Comparison of ENCODE assay signal across 7 mouse cellular contexts in the genomic region with DNA sequence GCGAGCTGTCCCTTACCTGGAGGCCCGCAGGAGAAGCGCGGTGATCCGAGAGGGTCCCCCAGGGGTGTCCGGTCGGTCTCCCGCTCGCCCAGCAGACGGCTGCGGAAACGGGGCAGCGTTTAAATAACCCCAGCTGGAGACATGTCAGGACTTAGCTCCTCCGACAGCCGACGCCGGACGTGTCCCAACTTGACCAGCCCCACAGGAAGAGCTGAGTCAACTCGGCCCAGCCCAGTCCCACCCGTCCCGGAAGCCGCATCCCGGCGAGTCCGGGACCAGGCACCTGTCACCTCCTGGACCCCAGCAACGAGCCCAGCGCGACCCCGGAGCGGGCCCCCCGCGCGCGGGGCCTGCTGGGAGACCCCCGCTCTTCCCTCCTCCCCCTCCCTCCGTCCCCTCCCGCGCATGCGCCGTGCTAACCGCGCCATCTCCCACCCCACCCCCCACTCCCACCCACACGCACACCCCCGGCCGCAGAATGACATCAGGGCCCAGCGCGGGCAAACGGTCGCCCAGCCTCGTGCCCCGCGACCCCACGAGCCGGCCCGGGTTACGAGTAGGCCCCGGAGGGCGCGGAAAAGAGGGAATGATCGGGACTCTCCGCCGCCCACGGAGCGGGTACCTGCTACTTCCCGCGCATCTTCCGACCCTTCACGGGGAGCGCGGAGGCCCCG. TPM values are rescaled to one million over a fixed set of nuclear protein-coding genes. Genes with fewer than 3 reads are reported as not detected.
DNase-seq lines count a peak whose midpoint lies in the region; ATAC-seq and TF ChIP-seq lines count a peak whose summit lies in the region.

No protein-coding gene starts in this region.

- H3K36me3 ChIP-seq in embryonic facial prominence, embryonic 12.5 days: peaks cover 26% of the 10 kb centered on the region
- H3K36me3 ChIP-seq in heart, adult 2 months (ENCODE audit: control insufficient read depth, insufficient read depth, low read length): peaks cover 19% of the 10 kb centered on the region
- H3K36me3 ChIP-seq in limb, embryonic 15.5 days: peaks cover 22% of the 10 kb centered on the region
- peaks cover 7% of the 10 kb centered on the region for H3K36me3 ChIP-seq in midbrain, postnatal 0 days (ENCODE audit: insufficient read depth, low read length)

- TF ChIP-seq CTCF in heart, adult 2 months (IDR thresholded peaks at IDR 0.05): no peak
- TF ChIP-seq CTCF in midbrain, postnatal 0 days (IDR thresholded peaks at IDR 0.05): no peak

- intact Hi-C loops in heart, adult 2 months (cut with DNase I): loop anchor here (2.0 kb wide), 1 partner anchor 35 kb away; no protein-coding TSS in a partner anchor

- no peaks in the 10 kb centered on the region for H3K9me3 ChIP-seq in embryonic facial prominence, embryonic 12.5 days
- H3K9me3 ChIP-seq in limb, embryonic 15.5 days: no peaks in the 10 kb centered on the region
- H3K9me3 ChIP-seq in midbrain, postnatal 0 days (ENCODE audit: low read length): no peaks in the 10 kb centered on the region

- 0 out of 2 replicates have a peak, but pooled peaks have one; percentile 24 for TF ChIP-seq EP300 in heart, adult 2 months (IDR thresholded peaks at IDR 0.05; ENCODE audit: insufficient read depth, low read depth, low read length)

- H3K79me2 ChIP-seq in heart, adult 2 months (replicated peaks; ENCODE audit: control insufficient read depth, insufficient read depth, low read length): peaks cover 3% of the 10 kb centered on the region; the same call in 1 of the 2 replicates

- H3K9ac ChIP-seq in embryonic facial prominence, embryonic 12.5 days: peak overlapping the region; percentile 98
- peak overlapping the region; percentile 86 for H3K9ac ChIP-seq in heart, adult 2 months (ENCODE audit: low read depth, low read length)
- peak overlapping the region; percentile 100 for H3K9ac ChIP-seq in limb, embryonic 15.5 days
- peak overlapping the region; percentile 100 for H3K9ac ChIP-seq in midbrain, postnatal 0 days (replicated peaks; ENCODE audit: low read length, poor library complexity, severe bottlenecking)

- peak overlapping the region; percentile 95 for H3K27ac ChIP-seq in embryonic facial prominence, embryonic 12.5 days
- H3K27ac ChIP-seq in heart, adult 2 months: peak overlapping the region; percentile 100
- peak overlapping the region; percentile 98 for H3K27ac ChIP-seq in limb, embryonic 15.5 days
- H3K27ac ChIP-seq in midbrain, postnatal 0 days (ENCODE audit: low read depth, low read length): peak overlapping the region; percentile 100

- peak; percentile 84 to 87 for DNase-seq in adrenal gland, postnatal 36 days
- peak; percentile 89 to 90 for DNase-seq in heart, adult 2 months
- peak; percentile 81 to 82 for DNase-seq in kidney, adult 8-10 months
- DNase-seq in midbrain, postnatal 0 days (ENCODE audit: low spot score): peak; percentile 80
- DNase-seq in spleen, postnatal 10 days (ENCODE audit: low spot score in 2 of 2): peak; percentile 77 to 84

- peak overlapping the region; percentile 74 for H3K4me2 ChIP-seq in embryonic facial prominence, embryonic 12.5 days (replicated peaks)
- peak overlapping the region; percentile 49 for H3K4me2 ChIP-seq in limb, embryonic 15.5 days
- peak overlapping the region; percentile 68 for H3K4me2 ChIP-seq in midbrain, postnatal 0 days (ENCODE audit: low read depth, low read length, poor library complexity, severe bottlenecking)

- ATAC-seq in embryonic facial prominence, embryonic 12.5 days (ENCODE audit: insufficient number of reproducible peaks, insufficient read depth, low FRiP score, low TSS enrichment): peak; percentile 75
- peak; percentile 76 for ATAC-seq in limb, embryonic 15.5 days (ENCODE audit: insufficient number of reproducible peaks, low FRiP score, low TSS enrichment, low read depth)
- ATAC-seq in midbrain, postnatal 0 days (ENCODE audit: low FRiP score): peak; percentile 82

- peaks cover 12% of the 10 kb centered on the region for H3K4me1 ChIP-seq in embryonic facial prominence, embryonic 12.5 days
- peaks cover 8% of the 10 kb centered on the region for H3K4me1 ChIP-seq in heart, adult 2 months (ENCODE audit: control insufficient read depth, insufficient read depth, low read length)
- peaks cover 9% of the 10 kb centered on the region; the same call in 1 of the 2 replicates for H3K4me1 ChIP-seq in limb, embryonic 15.5 days
- no peaks in the 10 kb centered on the region; the same call in none of the 2 replicates for H3K4me1 ChIP-seq in midbrain, postnatal 0 days (ENCODE audit: insufficient read depth, low read length)

- WGBS in embryonic facial prominence, embryonic 12.5 days: under 1% methylated on average over 65 of the region's 71 CpGs
- under 1% methylated on average over 60 of the region's 71 CpGs for WGBS in heart, adult 2 months
- WGBS in limb, embryonic 15.5 days: under 1% methylated on average over 64 of the region's 71 CpGs
- 0% methylated on average over 50 of the region's 71 CpGs for WGBS in midbrain, postnatal 0 days

- peak overlapping the region; percentile 88 for H3K4me3 ChIP-seq in embryonic facial prominence, embryonic 12.5 days
- peak overlapping the region; percentile 97 for H3K4me3 ChIP-seq in heart, adult 2 months
- H3K4me3 ChIP-seq in limb, embryonic 15.5 days: peak overlapping the region; percentile 89
- peak overlapping the region; percentile 96 for H3K4me3 ChIP-seq in midbrain, postnatal 0 days (ENCODE audit: low read depth, low read length)

- peak; percentile 65; the same call in 1 of the 2 replicates for TF ChIP-seq POLR2A in heart, adult 2 months (IDR thresholded peaks at IDR 0.05; ENCODE audit: insufficient read depth, low read depth, low read length)

- H3K27me3 ChIP-seq in embryonic facial prominence, embryonic 12.5 days: no peaks in the 10 kb centered on the region
- no peaks in the 10 kb centered on the region for H3K27me3 ChIP-seq in heart, adult 2 months (ENCODE audit: control insufficient read depth, insufficient read depth, low read length)
- no peaks in the 10 kb centered on the region for H3K27me3 ChIP-seq in limb, embryonic 15.5 days
- H3K27me3 ChIP-seq in midbrain, postnatal 0 days (ENCODE audit: insufficient read depth, low read length): no peaks in the 10 kb centered on the region

RNA-seq across cellular contexts. Expression of a gene that starts 0.5 kb away (rescaled TPM):
- 10 to 100 TPM; 54.9 to 56.8 TPM for total RNA-seq in adrenal gland, postnatal 36 days (2021)
- 55.0 and 55.9 TPM in 2 replicates for polyA plus RNA-seq in embryonic facial prominence, embryonic 12.5 days (2016; fragmentation: Nextera tagmentation; extraction: Ambion mirVana)
- 10 to 100 TPM; 50.1 to 51.8 TPM for total RNA-seq in heart, adult 2 months (2021)
- 24.5 and 36.2 TPM in 2 replicates for polyA plus RNA-seq in heart, adult 2 months (2012; rRNA removed)
- 40.2 and 43.8 TPM in 2 replicates for polyA plus RNA-seq in limb, embryonic 15.5 days (2015; fragmentation: Nextera tagmentation; extraction: Ambion mirVana)
- total RNA-seq in midbrain, postnatal 0 days (2014; rRNA removed): 65.1 and 69.9 TPM in 2 replicates
- polyA plus RNA-seq in midbrain, postnatal 0 days (2015; fragmentation: Nextera tagmentation; extraction: Ambion mirVana): 23.2 and 28.7 TPM in 2 replicates

RNA-seq across cellular contexts. Expression of a gene that starts 36.1 kb away (rescaled TPM):
- 10 to 100 TPM; 15.1 to 15.6 TPM for total RNA-seq in adrenal gland, postnatal 36 days (2021)
- 39.5 TPM in 2 replicates for polyA plus RNA-seq in embryonic facial prominence, embryonic 12.5 days (2016; fragmentation: Nextera tagmentation; extraction: Ambion mirVana)
- total RNA-seq in heart, adult 2 months (2021): 1 to 10 TPM; 7.4 to 8.0 TPM
- polyA plus RNA-seq in heart, adult 2 months (2012; rRNA removed): 5.7 and 9.2 TPM in 2 replicates
- 21.5 and 25.1 TPM in 2 replicates for polyA plus RNA-seq in limb, embryonic 15.5 days (2015; fragmentation: Nextera tagmentation; extraction: Ambion mirVana)
- 29.7 and 31.0 TPM in 2 replicates for total RNA-seq in midbrain, postnatal 0 days (2014; rRNA removed)
- polyA plus RNA-seq in midbrain, postnatal 0 days (2015; fragmentation: Nextera tagmentation; extraction: Ambion mirVana): 23.7 and 24.4 TPM in 2 replicates

Comparison
In these comparisons a context has a peak if more than half of its experiments do, and no peak if none do; other contexts are left out.
1. Peak in every context shown above with its lines: DNase-seq, ATAC-seq, H3K4me3 ChIP-seq and H3K27ac ChIP-seq.